Mouse (Mus musculus): Measurements from ENCODE around the gene Hoxb8. TPM values are rescaled to one million over a fixed set of nuclear protein-coding genes. Genes with fewer than 3 reads are reported as not detected.
A peak's percentile ranks its signal among the peaks of the same experiment; 100 is the strongest.

Gene Hoxb8
- polyA plus RNA-seq, 1 experiment from 2014 or later: 0.06 TPM

DNA sequence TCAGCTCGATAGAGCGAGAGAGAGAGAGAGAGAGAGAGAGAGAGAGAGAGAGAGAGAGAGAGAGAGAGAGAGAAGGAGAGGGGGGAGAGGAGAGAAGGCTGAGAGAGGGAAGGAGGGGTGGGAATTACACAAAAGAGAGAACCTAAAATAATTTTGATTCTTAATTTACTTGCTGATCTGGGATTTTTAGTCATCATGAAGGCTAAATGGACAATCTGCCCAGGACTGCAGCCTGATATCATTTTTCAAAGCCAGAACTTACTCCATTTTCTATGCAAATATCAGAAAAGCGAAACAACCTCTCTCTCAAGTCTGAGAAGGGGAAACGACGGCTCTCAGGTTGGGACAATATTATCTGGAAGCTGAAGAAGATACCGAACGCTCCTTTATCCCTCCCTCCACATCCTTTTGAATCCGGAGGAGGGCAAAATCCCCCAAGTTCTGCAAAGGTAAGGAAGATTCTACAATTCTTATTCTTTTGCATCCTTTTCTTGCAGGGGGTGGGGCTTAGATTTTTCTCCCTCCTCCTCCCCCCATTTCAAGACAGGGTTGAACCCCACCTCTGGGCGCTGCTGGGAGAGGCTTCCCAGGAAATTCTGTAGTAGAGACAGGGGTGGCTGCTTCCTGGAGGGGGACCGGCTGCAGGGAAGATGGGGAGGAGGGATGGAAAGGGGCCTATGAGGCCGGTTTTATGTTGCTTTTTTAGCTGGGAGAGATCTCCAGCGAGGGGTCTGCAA is 11.0 kb downstream of the Hoxb8 start:
- H3K4me3 ChIP-seq (ENCODE audit: low read depth, low read length): no peak overlapping the region
- H3K27ac ChIP-seq (ENCODE audit: low read depth, low read length): no peak overlapping the region
- WGBS (ENCODE audit: insufficient replicate concordance): 2% methylated on average over 12 of the region's 12 CpGs
- ATAC-seq (replicated peaks; ENCODE audit: insufficient number of reproducible peaks, low FRiP score, low TSS enrichment): no peak
- no peaks in the 10 kb centered on the region for H3K9me3 ChIP-seq (replicated peaks; ENCODE audit: control insufficient read depth, low read length)
- H3K36me3 ChIP-seq (ENCODE audit: control insufficient read depth, insufficient read depth, low read length): no peaks in the 10 kb centered on the region
- no peak overlapping the region for H3K4me2 ChIP-seq
- H3K4me1 ChIP-seq (ENCODE audit: control insufficient read depth, insufficient read depth, low read length): peaks cover 3% of the 10 kb centered on the region; the same call in 1 of the 2 replicates
- H3K9ac ChIP-seq (ENCODE audit: low read depth, low read length): no peak overlapping the region
- peaks cover 97% of the 10 kb centered on the region for H3K27me3 ChIP-seq (ENCODE audit: control insufficient read depth, insufficient read depth, low read length)

DNA sequence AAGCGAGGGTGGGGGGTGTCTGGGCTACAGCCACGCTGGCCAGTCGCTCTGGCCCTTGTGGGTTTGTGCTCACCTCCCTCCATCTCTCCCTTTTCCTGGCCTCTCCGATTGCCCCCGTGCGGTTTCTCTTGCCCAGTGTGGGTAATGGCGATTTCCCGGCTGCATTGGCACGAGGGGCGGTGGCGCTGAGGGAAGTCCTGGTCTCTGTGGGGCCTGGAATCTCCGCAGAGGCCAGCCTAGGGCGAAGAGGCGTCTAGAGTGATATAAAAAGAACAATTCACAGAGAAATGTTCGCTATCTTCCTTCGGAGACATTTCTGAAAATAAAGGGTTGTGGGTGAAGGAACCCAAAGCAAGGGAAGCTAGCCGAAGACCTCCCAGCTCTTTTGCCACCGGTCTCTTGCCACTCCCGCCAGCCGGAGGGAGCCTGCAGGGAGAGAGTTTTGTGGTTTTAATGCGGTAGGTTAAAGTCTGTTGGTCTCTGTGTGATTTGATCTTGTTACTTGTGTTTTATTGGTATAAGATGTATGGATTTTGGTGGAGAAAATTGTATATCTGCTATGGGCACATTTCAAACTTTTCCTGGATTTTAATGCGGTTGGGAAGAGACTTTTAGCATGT is 11.7 kb downstream of the Hoxb8 start:
- Histone ChIP-seq H3K9me3 (replicated peaks; ENCODE audit: control insufficient read depth, low read length) (no peaks in the 10 kb centered on the region), H3K4me2 (no peak overlapping the region), H3K27ac (ENCODE audit: low read depth, low read length) (no peak overlapping the region), H3K27me3 (ENCODE audit: control insufficient read depth, insufficient read depth, low read length) (peaks cover 97% of the 10 kb centered on the region), H3K36me3 (ENCODE audit: control insufficient read depth, insufficient read depth, low read length) (no peaks in the 10 kb centered on the region), H3K4me1 (ENCODE audit: control insufficient read depth, insufficient read depth, low read length) (peaks cover 3% of the 10 kb centered on the region; the same call in 1 of the 2 replicates), H3K9ac (ENCODE audit: low read depth, low read length) (no peak overlapping the region), H3K4me3 (ENCODE audit: low read depth, low read length) (peak overlapping the region; percentile 8; the same call in 1 of the 2 replicates)
- no peak for ATAC-seq (replicated peaks; ENCODE audit: insufficient number of reproducible peaks, low FRiP score, low TSS enrichment)
- WGBS (ENCODE audit: insufficient replicate concordance): under 1% methylated on average over 22 of the region's 22 CpGs

DNA sequence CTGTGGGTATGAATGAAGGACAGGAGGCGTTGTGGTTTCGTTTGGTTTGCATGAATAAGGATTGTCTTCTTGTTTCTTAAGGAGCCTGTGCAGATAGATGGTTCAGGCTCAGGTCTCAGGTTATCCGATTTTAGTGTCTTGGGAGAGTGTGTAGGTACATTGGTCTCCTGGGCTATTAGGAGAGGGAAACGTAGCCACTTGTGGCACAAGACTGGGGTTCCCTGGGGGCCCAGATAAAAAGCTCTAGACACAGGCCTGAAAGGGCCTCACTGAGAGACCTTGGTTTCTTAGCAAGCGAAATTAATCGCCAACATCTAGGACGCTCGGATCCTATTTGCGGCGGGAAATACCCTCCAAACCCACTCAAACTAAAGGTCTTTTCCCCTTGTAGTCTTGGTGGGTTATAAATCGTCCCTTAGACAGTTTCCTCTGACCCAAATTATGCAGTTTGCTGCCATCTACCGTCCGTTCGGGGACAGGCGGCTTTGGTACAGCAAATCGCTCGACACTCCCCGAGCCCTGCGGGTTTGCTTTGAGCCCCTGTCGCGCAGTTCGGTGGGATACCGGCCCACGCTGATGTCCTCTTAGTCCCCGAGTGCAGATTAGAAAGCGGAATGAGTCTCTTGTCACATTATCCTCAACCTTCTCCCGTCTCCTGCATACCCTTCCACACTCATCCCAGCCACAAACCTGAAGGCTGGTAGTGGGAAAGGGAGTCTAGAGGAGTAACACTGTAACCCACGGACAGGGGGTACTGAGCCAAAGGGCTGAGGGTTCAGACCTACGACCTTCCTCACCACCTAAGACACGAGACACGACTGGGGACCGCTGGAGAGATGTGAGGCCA is 12.8 kb downstream of the Hoxb8 start:
- ATAC-seq (replicated peaks; ENCODE audit: insufficient number of reproducible peaks, low FRiP score, low TSS enrichment): no peak
- under 1% methylated on average over 32 of the region's 32 CpGs for WGBS (ENCODE audit: insufficient replicate concordance)
- H3K4me2 ChIP-seq: no peak overlapping the region
- H3K4me3 ChIP-seq (ENCODE audit: low read depth, low read length): no peak overlapping the region
- H3K9ac ChIP-seq (ENCODE audit: low read depth, low read length): no peak overlapping the region
- H3K9me3 ChIP-seq (replicated peaks; ENCODE audit: control insufficient read depth, low read length): no peaks in the 10 kb centered on the region
- no peaks in the 10 kb centered on the region for H3K36me3 ChIP-seq (ENCODE audit: control insufficient read depth, insufficient read depth, low read length)
- peaks cover 97% of the 10 kb centered on the region for H3K27me3 ChIP-seq (ENCODE audit: control insufficient read depth, insufficient read depth, low read length)
- H3K27ac ChIP-seq (ENCODE audit: low read depth, low read length): no peak overlapping the region
- peaks cover 6% of the 10 kb centered on the region; the same call in 1 of the 2 replicates for H3K4me1 ChIP-seq (ENCODE audit: control insufficient read depth, insufficient read depth, low read length)

DNA sequence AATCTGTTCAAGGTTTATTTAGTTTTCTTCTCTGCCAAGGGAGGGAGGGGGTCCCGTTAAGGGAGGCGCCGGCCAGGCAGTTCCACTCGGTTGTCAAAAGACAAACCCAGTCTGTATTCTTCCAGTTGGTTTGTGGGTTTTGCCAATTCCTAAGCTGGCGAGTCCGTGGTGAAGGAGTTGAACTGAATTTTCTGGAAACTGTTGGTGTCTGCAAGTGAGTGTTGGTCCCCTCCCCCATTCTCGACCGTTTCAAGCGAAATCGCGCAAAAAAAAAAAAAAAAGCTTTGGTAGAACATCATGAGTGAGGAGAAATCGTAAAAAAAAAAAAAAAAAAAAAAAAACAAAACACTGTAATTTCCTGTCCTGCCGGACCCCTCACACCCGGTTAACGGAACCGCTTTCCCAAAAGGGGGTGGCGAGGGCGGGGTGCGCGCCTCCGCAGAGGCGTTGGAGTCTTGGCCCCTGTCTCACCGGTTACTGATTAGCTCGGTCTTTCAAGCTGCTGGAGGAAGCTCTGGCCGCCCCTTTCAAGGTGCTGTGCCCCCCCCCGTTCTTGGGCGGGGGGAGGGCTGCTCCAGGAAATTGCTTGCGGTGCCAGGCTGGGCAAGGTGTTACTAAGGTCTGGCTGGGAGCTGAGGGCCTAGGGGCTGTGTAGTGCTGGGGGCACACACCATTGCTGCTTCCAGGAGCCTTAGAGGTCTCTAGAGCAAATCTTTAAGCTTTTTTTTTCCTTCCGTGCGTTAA is 13.6 kb downstream of the Hoxb8 start:
- Histone ChIP-seq H3K9me3 (replicated peaks; ENCODE audit: control insufficient read depth, low read length) (no peaks in the 10 kb centered on the region), H3K9ac (ENCODE audit: low read depth, low read length) (no peak overlapping the region), H3K4me1 (ENCODE audit: control insufficient read depth, insufficient read depth, low read length) (peaks cover 6% of the 10 kb centered on the region), H3K4me2 (no peak overlapping the region), H3K27me3 (ENCODE audit: control insufficient read depth, insufficient read depth, low read length) (peaks cover 97% of the 10 kb centered on the region), H3K4me3 (ENCODE audit: low read depth, low read length) (no peak overlapping the region), H3K27ac (ENCODE audit: low read depth, low read length) (no peak overlapping the region), H3K36me3 (ENCODE audit: control insufficient read depth, insufficient read depth, low read length) (no peaks in the 10 kb centered on the region)
- ATAC-seq (replicated peaks; ENCODE audit: insufficient number of reproducible peaks, low FRiP score, low TSS enrichment): no peak
- WGBS (ENCODE audit: insufficient replicate concordance): under 1% methylated on average over 30 of the region's 30 CpGs

DNA sequence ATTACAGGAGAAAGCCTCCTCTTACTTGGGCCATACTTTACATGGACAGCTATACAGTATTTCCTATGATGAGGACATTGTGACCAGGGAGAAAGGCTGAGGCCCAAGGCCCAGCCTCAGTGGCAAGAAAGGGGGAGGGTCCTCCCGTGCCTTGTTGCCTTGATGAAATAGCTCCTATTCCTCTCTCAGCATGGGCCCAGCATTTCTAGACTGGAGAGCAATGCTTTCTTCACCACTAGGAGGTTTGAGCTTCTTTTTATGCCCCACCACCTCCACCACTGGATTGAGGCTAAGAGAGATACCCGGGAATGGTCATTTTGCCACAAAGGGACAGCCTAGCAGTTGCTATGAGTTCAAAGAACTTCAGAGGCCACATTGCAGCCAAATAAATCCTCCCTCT is 15.3 kb downstream of the Hoxb8 start:
- Histone ChIP-seq H3K4me2 (no peak overlapping the region), H3K9ac (ENCODE audit: low read depth, low read length) (no peak overlapping the region), H3K4me1 (ENCODE audit: control insufficient read depth, insufficient read depth, low read length) (peaks cover 12% of the 10 kb centered on the region), H3K9me3 (replicated peaks; ENCODE audit: control insufficient read depth, low read length) (no peaks in the 10 kb centered on the region), H3K27ac (ENCODE audit: low read depth, low read length) (no peak overlapping the region), H3K36me3 (ENCODE audit: control insufficient read depth, insufficient read depth, low read length) (no peaks in the 10 kb centered on the region), H3K27me3 (ENCODE audit: control insufficient read depth, insufficient read depth, low read length) (peaks cover 100% of the 10 kb centered on the region), H3K4me3 (ENCODE audit: low read depth, low read length) (no peak overlapping the region)
- no peak for ATAC-seq (replicated peaks; ENCODE audit: insufficient number of reproducible peaks, low FRiP score, low TSS enrichment)
- 0% methylated on average over 2 of the region's 2 CpGs for WGBS (ENCODE audit: insufficient replicate concordance)

DNA sequence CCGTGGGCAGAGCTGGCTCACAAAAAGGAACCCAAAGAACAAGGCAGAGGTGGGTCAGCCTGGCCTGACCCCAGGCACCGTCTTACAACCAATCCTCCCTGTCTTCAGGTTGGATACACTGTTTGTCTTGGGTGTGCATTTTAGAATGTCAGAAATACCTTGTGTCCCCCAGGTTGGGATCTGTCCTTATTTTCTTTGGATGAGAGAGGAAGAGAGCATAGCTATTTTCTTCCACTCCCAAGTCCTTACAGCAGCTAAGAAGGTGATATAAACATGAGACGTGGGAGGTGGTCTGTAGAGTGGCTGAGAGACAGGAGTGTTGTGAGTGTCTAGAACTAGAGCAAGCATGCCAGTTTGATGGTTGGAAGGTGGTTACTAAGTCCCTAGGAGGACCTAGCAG is 15.7 kb downstream of the Hoxb8 start:
- WGBS (ENCODE audit: insufficient replicate concordance): 5% methylated on average over 3 of the region's 3 CpGs
- no peak overlapping the region for H3K4me3 ChIP-seq (ENCODE audit: low read depth, low read length)
- no peak overlapping the region for H3K27ac ChIP-seq (ENCODE audit: low read depth, low read length)
- no peak overlapping the region for H3K4me2 ChIP-seq
- no peaks in the 10 kb centered on the region for H3K9me3 ChIP-seq (replicated peaks; ENCODE audit: control insufficient read depth, low read length)
- H3K27me3 ChIP-seq (ENCODE audit: control insufficient read depth, insufficient read depth, low read length): peaks cover 100% of the 10 kb centered on the region
- peaks cover 12% of the 10 kb centered on the region for H3K4me1 ChIP-seq (ENCODE audit: control insufficient read depth, insufficient read depth, low read length)
- no peak for ATAC-seq (replicated peaks; ENCODE audit: insufficient number of reproducible peaks, low FRiP score, low TSS enrichment)
- no peaks in the 10 kb centered on the region for H3K36me3 ChIP-seq (ENCODE audit: control insufficient read depth, insufficient read depth, low read length)
- H3K9ac ChIP-seq (ENCODE audit: low read depth, low read length): no peak overlapping the region

DNA sequence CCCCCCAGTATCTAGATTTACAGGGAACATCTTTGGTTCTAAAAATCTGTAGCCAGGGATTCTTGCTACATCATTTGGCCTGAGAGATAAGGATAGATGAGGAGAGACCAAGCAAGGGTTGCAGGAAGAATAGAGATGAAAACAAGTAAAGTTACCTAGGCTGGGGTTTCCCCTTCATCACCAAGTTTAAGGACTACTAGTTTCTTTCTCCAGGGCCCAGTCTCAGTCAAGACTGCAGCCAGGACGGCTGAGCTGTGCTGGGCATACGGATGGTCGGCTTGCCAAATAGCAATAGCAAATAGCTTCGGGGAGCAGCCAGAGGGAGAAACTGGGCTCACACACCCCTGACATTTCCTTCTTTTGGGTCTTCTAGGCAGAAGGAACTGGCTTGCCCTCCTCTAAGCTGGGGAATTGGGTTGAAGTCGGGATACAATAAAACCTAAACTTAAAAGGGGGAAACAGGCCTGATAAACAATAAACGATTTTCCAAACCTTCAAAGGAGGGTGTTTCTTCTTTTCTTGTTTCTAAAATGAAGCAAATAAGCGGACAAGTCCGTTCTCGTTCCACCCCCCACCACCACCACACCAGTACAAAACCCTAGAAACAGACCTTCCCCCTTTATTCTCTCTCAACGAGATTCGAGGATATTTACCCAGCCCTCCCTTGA is 16.4 kb downstream of the Hoxb8 start:
- H3K27me3 ChIP-seq (ENCODE audit: control insufficient read depth, insufficient read depth, low read length): peaks cover 100% of the 10 kb centered on the region
- no peak overlapping the region for H3K4me3 ChIP-seq (ENCODE audit: low read depth, low read length)
- ATAC-seq (replicated peaks; ENCODE audit: insufficient number of reproducible peaks, low FRiP score, low TSS enrichment): no peak
- no peak overlapping the region for H3K4me2 ChIP-seq
- WGBS (ENCODE audit: insufficient replicate concordance): 4% methylated on average over 11 of the region's 11 CpGs
- H3K36me3 ChIP-seq (ENCODE audit: control insufficient read depth, insufficient read depth, low read length): no peaks in the 10 kb centered on the region
- no peak overlapping the region for H3K9ac ChIP-seq (ENCODE audit: low read depth, low read length)
- H3K9me3 ChIP-seq (replicated peaks; ENCODE audit: control insufficient read depth, low read length): no peaks in the 10 kb centered on the region
- peaks cover 12% of the 10 kb centered on the region for H3K4me1 ChIP-seq (ENCODE audit: control insufficient read depth, insufficient read depth, low read length)
- no peak overlapping the region for H3K27ac ChIP-seq (ENCODE audit: low read depth, low read length)
